ENCODE assay signal across 13 mouse cellular contexts in genomic region chr3:64964667-64965415, GRCm38 (mm10).
DNase-seq lines count a peak whose midpoint lies in the region; ATAC-seq and TF ChIP-seq lines count a peak whose summit lies in the region.
"Had no signal": no experiment of that assay in that cellular context is flagged by ENCODE, and none has a peak within 500 bp of the region (broad histone marks: within the 10 kb centered on the region; RNA-seq: fewer than 3 reads in every experiment).

No protein-coding gene starts in this region.

- TF ChIP-seq CTCF in layer of hippocampus, adult 2 months (conservative IDR thresholded peaks at IDR 0.05), result no peak
- TF ChIP-seq CTCF in hindbrain, postnatal 0 days (IDR thresholded peaks at IDR 0.05; ENCODE audit: low read depth), result no peak

- peak; percentile 91 for ATAC-seq in frontal cortex, adult (ENCODE audit: low TSS enrichment)
- peak; percentile 45; the same call in 1 of the 2 replicates for ATAC-seq in hindbrain, postnatal 0 days
- ATAC-seq: activated CD4-positive, CD25-positive, alpha-beta regulatory T cell, adult 4 months had no signal

- no peak overlapping the region for H3K4me2 ChIP-seq in hindbrain, postnatal 0 days (ENCODE audit: low read depth, low read length)
- H3K4me2 ChIP-seq: lung, embryonic 15.5 days had no signal

- H3K27ac ChIP-seq in layer of hippocampus, adult 2 months, result peak overlapping the region; percentile 71
- no peak overlapping the region for H3K27ac ChIP-seq in hindbrain, postnatal 0 days
- H3K27ac ChIP-seq: lung, embryonic 15.5 days had no signal

- no peak for DNase-seq in frontal cortex, adult 2 months (ENCODE audit: extremely low spot score in 1 of 2, low spot score in 1 of 2)
- DNase-seq in layer of hippocampus, adult 2 months (ENCODE audit: low spot score in 2 of 2), result peak; percentile 23 to 40
- DNase-seq in layer of hippocampus, postnatal 10 days (ENCODE audit: low spot score in 2 of 2), result no peak
- peak; percentile 45 for DNase-seq in brain, adult 2 months (ENCODE audit: low read depth, low spot score)
- peak; percentile 24 for DNase-seq in hindbrain, postnatal 0 days (ENCODE audit: low spot score)
- no peak for DNase-seq in cerebellum, postnatal 25 days
- DNase-seq: cerebellum, adult 8-10 months; heart, adult 18-20 months; heart, postnatal 36 days; kidney, adult 9 months had no signal

- no peaks in the 10 kb centered on the region for H3K36me3 ChIP-seq in hindbrain, postnatal 0 days (ENCODE audit: insufficient read depth, low read length)
- H3K36me3 ChIP-seq: lung, embryonic 15.5 days had no signal

- H3K4me3 ChIP-seq in layer of hippocampus, adult 2 months, result peak overlapping the region; percentile 33
- no peak overlapping the region for H3K4me3 ChIP-seq in hindbrain, postnatal 0 days (ENCODE audit: low read length)
- H3K4me3 ChIP-seq: lung, embryonic 15.5 days had no signal

- no peaks in the 10 kb centered on the region for H3K9me3 ChIP-seq in hindbrain, postnatal 0 days (ENCODE audit: low read length)
- H3K9me3 ChIP-seq: lung, embryonic 15.5 days had no signal

- no peaks in the 10 kb centered on the region for H3K27me3 ChIP-seq in hindbrain, postnatal 0 days (ENCODE audit: insufficient read depth, low read length)
- H3K27me3 ChIP-seq: lung, embryonic 15.5 days had no signal

- no peaks in the 10 kb centered on the region for H3K4me1 ChIP-seq in hindbrain, postnatal 0 days (ENCODE audit: insufficient read depth, low read length)
- H3K4me1 ChIP-seq: lung, embryonic 15.5 days had no signal

- 69% methylated on average over 5 of the region's 5 CpGs for WGBS in hindbrain, postnatal 0 days

- H3K9ac ChIP-seq in hindbrain, postnatal 0 days (replicated peaks; ENCODE audit: low read length), result no peak overlapping the region
- H3K9ac ChIP-seq: lung, embryonic 15.5 days had no signal

Comparison
In these comparisons a context has a peak if more than half of its experiments do, and no peak if none do; other contexts are left out.
1. DNase-seq: peak in layer of hippocampus, adult 2 months (2 of 2), brain, adult 2 months (single experiment) and hindbrain, postnatal 0 days (single experiment); none in frontal cortex, adult 2 months (0 of 2), layer of hippocampus, postnatal 10 days (0 of 2) and cerebellum, postnatal 25 days (0 of 2).